Mouse (Mus musculus) G1E (cell line): Measurements from ENCODE around the gene Tomm34.

ENCODE experiments used
- CTCF ChIP-seq: IDR thresholded peaks from 2 replicates; pipeline ENCODE4 v1.5.1; 2012; ENCODE audit warnings: low read depth, low read length, inconsistent platforms, mixed read lengths
- GATA1 ChIP-seq: IDR thresholded peaks from 2 replicates; pipeline ENCODE4 v1.6.1; 2012; ENCODE audit warnings: borderline replicate concordance, low read length, inconsistent platforms, mixed read lengths

DNA sequence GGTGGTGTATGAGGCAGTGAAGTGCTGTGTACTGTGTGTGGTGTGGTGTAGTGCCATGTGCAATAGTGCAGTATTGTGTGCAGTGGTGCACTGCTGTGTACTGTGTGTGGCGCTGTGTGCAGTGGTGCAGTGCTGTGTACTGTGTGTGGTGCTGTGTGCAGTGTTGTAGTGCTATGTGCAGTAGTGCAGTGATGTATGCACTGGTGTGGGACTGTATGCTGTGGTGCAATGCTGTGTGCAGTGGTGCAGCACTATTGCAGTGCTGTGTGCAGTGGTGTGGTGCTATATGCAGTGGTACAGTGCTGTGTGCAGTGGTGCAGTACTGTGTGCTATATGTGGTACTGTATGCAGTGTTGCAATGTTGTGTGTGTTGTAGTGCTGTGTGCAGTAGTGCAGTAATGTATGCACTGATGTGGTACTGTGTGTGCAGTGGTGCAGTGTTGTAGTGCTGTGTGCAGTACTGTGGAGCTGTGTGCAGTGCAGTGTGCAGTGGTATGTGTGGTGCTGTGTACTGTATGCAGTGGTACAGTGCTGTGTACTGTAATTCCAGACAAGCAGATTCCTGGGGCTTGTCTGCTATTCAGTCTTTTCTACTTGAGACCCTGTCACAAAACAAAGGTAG, 32.5 kb downstream of the Tomm34 start:
- TF ChIP-seq CTCF, result no peak
- TF ChIP-seq GATA1, result no peak
